Mouse (Mus musculus) CH12.LX (cell line): Measurements from ENCODE around the gene Oprm1. TPM values are rescaled to one million over a fixed set of nuclear protein-coding genes. Genes with fewer than 3 reads are reported as not detected.

Experiments
- DNase-seq: peaks from one replicate; pipeline ENCODE4 v3.0.0-alpha.2; 2013; ENCODE audit errors: extremely low read depth
- H3K27ac ChIP-seq: 2 replicates; pipeline ENCODE4 v1.5.1; 2012; ENCODE audit warnings: low read depth, mild to moderate bottlenecking, control low read depth, moderate library complexity; ENCODE audit not compliant: insufficient read depth
- H3K27me3 ChIP-seq: replicated peaks from 2 replicates; pipeline ENCODE3; 2012; ENCODE audit warnings: inconsistent platforms
- H3K36me3 ChIP-seq, 2 experiments: replicated peaks in 1 of 2; 2 replicates each; pipeline versions ENCODE3 to v1.6.1; 2012; ENCODE audit warnings: inconsistent platforms in 1 of 2, low read length in 1 of 2, mild to moderate bottlenecking in 1 of 2, mixed read lengths in 1 of 2, moderate library complexity in 1 of 2; ENCODE audit not compliant: control insufficient read depth in 1 of 2, insufficient read depth in 1 of 2
- H3K4me1 ChIP-seq, 2 experiments: 2 replicates each; pipeline ENCODE4 v1.6.1; 2012; ENCODE audit warnings: inconsistent platforms in 1 of 2, moderate library complexity in 1 of 2; ENCODE audit not compliant: insufficient read depth in 2 of 2, control insufficient read depth in 1 of 2
- H3K4me2 ChIP-seq: 2 replicates; pipeline ENCODE4 v1.6.1; 2012; ENCODE audit warnings: low read depth, mild to moderate bottlenecking, control low read depth; ENCODE audit not compliant: poor library complexity, insufficient read depth, severe bottlenecking
- H3K4me3 ChIP-seq, 3 experiments: fragments of 150-350 bp in 1 of 3; sonication (generic) in 1 of 3; replicated peaks in 1 of 3; 2 replicates each; pipeline versions ENCODE3 to v1.5.1; 2011 to 2012; ENCODE audit warnings: low read depth in 2 of 3, low read length in 2 of 3, mild to moderate bottlenecking in 2 of 3, moderate library complexity in 2 of 3, control low read depth in 1 of 3, improper control_type of control experiment in 1 of 3, inconsistent platforms in 1 of 3, mixed read lengths in 1 of 3; ENCODE audit not compliant: poor library complexity in 1 of 3
- H3K79me2 ChIP-seq: replicated peaks from 2 replicates; pipeline ENCODE4 v1.6.1; 2012; ENCODE audit warnings: mild to moderate bottlenecking, moderate library complexity; ENCODE audit not compliant: control insufficient read depth, poor library complexity, insufficient read depth, severe bottlenecking; ENCODE audit errors: extremely low read depth
- H3K9ac ChIP-seq: 2 replicates; pipeline ENCODE4 v1.6.1; 2012; ENCODE audit warnings: low read depth, mild to moderate bottlenecking, control low read depth, moderate library complexity; ENCODE audit not compliant: insufficient read depth
- H3K9me3 ChIP-seq: replicated peaks from 2 replicates; pipeline ENCODE3; 2012; ENCODE audit warnings: low read length, inconsistent platforms, mixed read lengths
- BHLHE40 ChIP-seq: IDR thresholded peaks from 2 replicates; pipeline ENCODE4 v1.6.1; 2011; ENCODE audit warnings: mild to moderate bottlenecking, low read depth, low read length, improper control_type of control experiment
- CHD1 ChIP-seq: IDR thresholded peaks from 2 replicates; pipeline ENCODE4 v1.6.1; 2012; ENCODE audit warnings: low read depth, low read length, improper control_type of control experiment, inconsistent platforms
- CHD2 ChIP-seq: IDR thresholded peaks from 2 replicates; pipeline ENCODE4 v1.6.1; 2011; ENCODE audit warnings: low read length, improper control_type of control experiment
- E2F4 ChIP-seq: IDR thresholded peaks from 2 replicates; pipeline ENCODE4 v1.6.1; 2011; ENCODE audit warnings: low read depth, low read length, improper control_type of control experiment; ENCODE audit not compliant: insufficient replicate concordance
- ELF1 ChIP-seq: IDR thresholded peaks from 2 replicates; pipeline ENCODE4 v1.6.1; 2014; ENCODE audit warnings: low read depth, mild to moderate bottlenecking, inconsistent platforms, low read length, improper control_type of control experiment
- EP300 ChIP-seq: IDR thresholded peaks from 2 replicates; pipeline ENCODE4 v1.6.1; 2011; ENCODE audit warnings: low read length, improper control_type of control experiment
- JUND ChIP-seq: conservative IDR thresholded peaks from 2 replicates; pipeline ENCODE4 v1.6.1; 2011; ENCODE audit warnings: low read depth, low read length, improper control_type of control experiment
- MAFK ChIP-seq: IDR thresholded peaks from 2 replicates; pipeline ENCODE4 v1.6.1; 2011; ENCODE audit warnings: low read length, improper control_type of control experiment; ENCODE audit not compliant: insufficient replicate concordance
- MAX ChIP-seq: IDR thresholded peaks from 2 replicates; pipeline ENCODE4 v1.6.1; 2011; ENCODE audit warnings: low read length, improper control_type of control experiment
- MEF2A ChIP-seq: IDR thresholded peaks from 2 replicates; pipeline ENCODE4 v1.6.1; 2014; ENCODE audit warnings: low read depth, mild to moderate bottlenecking, inconsistent platforms, low read length, improper control_type of control experiment, borderline replicate concordance
- MXI1 ChIP-seq: IDR thresholded peaks from 2 replicates; pipeline ENCODE4 v1.6.1; 2011; ENCODE audit warnings: mild to moderate bottlenecking, low read depth, low read length, improper control_type of control experiment
- NELFE ChIP-seq: IDR thresholded peaks from 2 replicates; pipeline ENCODE4 v1.6.1; 2011; ENCODE audit warnings: low read depth, low read length, improper control_type of control experiment
- NRF1 ChIP-seq: IDR thresholded peaks from 2 replicates; pipeline ENCODE4 v1.6.1; 2014; ENCODE audit warnings: low read depth, mild to moderate bottlenecking, inconsistent platforms, low read length, improper control_type of control experiment, moderate library complexity
- POLR2AphosphoS2 ChIP-seq: IDR thresholded peaks from 2 replicates; pipeline ENCODE4 v1.6.1; 2011; ENCODE audit warnings: low read depth, low read length, improper control_type of control experiment
- SMC3 ChIP-seq: IDR thresholded peaks from 2 replicates; pipeline ENCODE4 v1.6.1; 2011; ENCODE audit warnings: low read depth, low read length, improper control_type of control experiment
- UBTF ChIP-seq: IDR thresholded peaks from 2 replicates; pipeline ENCODE4 v1.6.1; 2012; ENCODE audit warnings: low read depth, mild to moderate bottlenecking, inconsistent platforms, low read length, improper control_type of control experiment, moderate library complexity
- USF1 ChIP-seq: IDR thresholded peaks from 2 replicates; pipeline ENCODE4 v1.6.1; 2014; ENCODE audit warnings: low read depth, mild to moderate bottlenecking, inconsistent platforms, low read length, improper control_type of control experiment
- USF2 ChIP-seq: conservative IDR thresholded peaks from 2 replicates; pipeline ENCODE4 v1.6.1; 2011; ENCODE audit warnings: low read depth, low read length, improper control_type of control experiment
- ZC3H11A ChIP-seq: IDR thresholded peaks from 2 replicates; pipeline ENCODE4 v1.6.1; 2012; ENCODE audit warnings: low read depth, mild to moderate bottlenecking, inconsistent platforms, low read length, improper control_type of control experiment
- ZKSCAN1 ChIP-seq: IDR thresholded peaks from 2 replicates; pipeline ENCODE4 v1.6.1; 2012; ENCODE audit warnings: low read depth, inconsistent platforms, low read length, improper control_type of control experiment, borderline replicate concordance
- ZMIZ1 ChIP-seq: IDR thresholded peaks from 2 replicates; pipeline ENCODE4 v1.6.1; 2012; ENCODE audit warnings: low read depth, mild to moderate bottlenecking, inconsistent platforms, low read length, improper control_type of control experiment
- dilution Hi-C: fragments of 300-500 bp; cut with MboI; formaldehyde crosslinking; loops from 2 replicates; pipeline ENCODE4 v1.14.3; 2020; ENCODE audit warnings: low sequenced_read_pairs; ENCODE audit not compliant: extremely low pct_unique_long_range_greater_than_20kb, extremely low pct_ligation_motif_present
- in situ Hi-C: fragments of 300-500 bp; cut with MboI; formaldehyde crosslinking; loops from 3 replicates; pipeline ENCODE4 v1.14.3; 2019; ENCODE audit warnings: low sequenced_read_pairs, low pct_ligation_motif_present, low pct_unique_long_range_greater_than_20kb, mixed read lengths
- polyA plus RNA-seq: library from polyadenylated mRNA; unstranded; fragments of >175 nt; gene quantifications from 2 replicates; pipeline ENCODE4 v1.2.1, GENCODE M21; 2012; ENCODE audit warnings: low read depth; ENCODE audit not compliant: insufficient read length
- total RNA-seq, 2 experiments: library from RNA; depleted of rRNA; stranded (reverse); fragments of 300-350 nt in 1 of 2; fragments of >200 nt in 1 of 2; gene quantifications; 2 replicates each; pipeline ENCODE4 v1.2.3; 2012 to 2014

The Oprm1 gene
- total and polyA plus RNA-seq, 3 experiments: not detected

DNA sequence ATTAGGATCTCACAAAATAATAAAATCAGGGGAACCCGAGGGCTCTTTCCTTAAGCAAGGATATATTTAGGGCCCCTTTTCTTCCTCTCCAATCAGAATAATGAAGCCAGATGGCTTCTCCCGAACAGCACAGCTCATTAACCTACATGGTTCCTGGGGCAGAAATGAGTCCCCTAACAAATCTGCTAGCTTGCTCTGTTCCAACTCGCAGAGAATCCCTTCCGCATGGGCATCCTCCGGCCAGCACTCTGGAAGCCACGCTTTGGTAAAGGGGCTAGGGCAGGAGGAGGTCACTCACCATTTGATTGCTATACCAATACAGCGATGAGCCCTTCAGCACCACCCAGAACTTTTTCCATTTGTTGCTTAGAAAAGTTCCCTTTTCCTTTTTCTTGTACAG, 220.9 kb downstream of the Oprm1 start:
- Histone ChIP-seq H3K36me3 (peaks cover 0 to 2% of the 10 kb centered on the region in 2 experiments), H3K4me3 (no peak overlapping the region)
- TF ChIP-seq JUND: no peak
- TF ChIP-seq POLR2AphosphoS2: no peak
- TF ChIP-seq SMC3: no peak
- TF ChIP-seq ZKSCAN1: no peak
- TF ChIP-seq, all 38 proteins: peak for 0
- H3K9me3 ChIP-seq: peaks cover 4% of the 10 kb centered on the region
- peaks cover 5 to 21% of the 10 kb centered on the region in 2 experiments; a peak in 3 of 4 replicates for H3K4me1 ChIP-seq
- DNase-seq: no peak
- in situ Hi-C loops: no loop called here
- H3K9ac ChIP-seq: no peak overlapping the region
- no peak overlapping the region for H3K27ac ChIP-seq
- no peak overlapping the region for H3K4me2 ChIP-seq
- no peaks in the 10 kb centered on the region for H3K27me3 ChIP-seq
- dilution Hi-C loops: no loop called here
- no peaks in the 10 kb centered on the region for H3K79me2 ChIP-seq

DNA sequence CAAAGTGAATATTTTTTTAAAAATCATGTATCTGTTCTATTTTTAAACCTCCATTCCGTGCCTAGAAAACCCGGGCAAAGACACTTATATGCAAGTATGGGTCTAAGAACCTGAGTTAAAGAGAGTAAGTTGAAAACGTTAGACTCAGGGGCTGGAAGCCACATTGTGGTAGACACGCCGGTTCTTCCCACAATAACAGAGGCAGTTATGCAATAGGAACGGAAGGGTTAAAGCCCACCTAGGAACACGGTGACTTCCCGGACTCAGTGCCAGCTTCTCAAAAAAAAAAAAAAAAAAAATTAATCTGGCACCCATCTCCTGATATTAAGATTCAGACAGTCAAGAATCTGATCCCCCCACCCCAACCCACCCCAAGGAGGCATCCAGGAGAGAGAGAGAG, 221.5 kb downstream of the Oprm1 start:
- no peaks in the 10 kb centered on the region for H3K27me3 ChIP-seq
- no peak overlapping the region for H3K4me2 ChIP-seq
- TF ChIP-seq BHLHE40 (no peak), CHD1 (no peak), E2F4 (no peak), ZMIZ1 (no peak), MAX (no peak), ZC3H11A (no peak), EP300 (no peak), MAFK (no peak), ELF1 (no peak), NRF1 (no peak), UBTF (no peak), CHD2 (no peak), ZKSCAN1 (no peak), MEF2A (no peak), NELFE (no peak), SMC3 (no peak), USF2 (no peak), USF1 (no peak), MXI1 (no peak)
- no peak overlapping the region for H3K27ac ChIP-seq
- H3K79me2 ChIP-seq: no peaks in the 10 kb centered on the region
- H3K4me3 ChIP-seq: no peak overlapping the region
- DNase-seq: no peak
- H3K4me1 ChIP-seq: peaks cover 5 to 21% of the 10 kb centered on the region in 2 experiments; a peak in 3 of 4 replicates
- in situ Hi-C loops: no loop called here
- peaks cover 0 to 2% of the 10 kb centered on the region in 2 experiments for H3K36me3 ChIP-seq
- H3K9me3 ChIP-seq: peaks cover 4% of the 10 kb centered on the region
- no peak overlapping the region for H3K9ac ChIP-seq
- dilution Hi-C loops: no loop called here
